Mouse (Mus musculus): Measurements from ENCODE around the gene Carns1.

- TF ChIP-seq POLR2A (IDR thresholded peaks at IDR 0.05; ENCODE audit: insufficient read depth, low read depth, low read length): no peak
- TF ChIP-seq CTCF (IDR thresholded peaks at IDR 0.05; ENCODE audit: insufficient read depth, low read depth, low read length): no peak
These were observed 22.0 kb downstream of the Carns1 start, which contains the start of gene Ptprcap for GRCm38 (mm10) chr19:4153232-4153654.
